Comparison of ENCODE assay signal across 20 mouse cellular contexts in genomic region chr19:53543602-53544001, GRCm38 (mm10). TPM values are rescaled to one million over a fixed set of nuclear protein-coding genes. Genes with fewer than 3 reads are reported as not detected.
A peak's percentile ranks its signal among the peaks of the same experiment; 100 is the strongest.
DNase-seq lines count a peak whose midpoint lies in the region; ATAC-seq and TF ChIP-seq lines count a peak whose summit lies in the region.
"Had no signal": no experiment of that assay in that cellular context is flagged by ENCODE, and none has a peak within 500 bp of the region (broad histone marks: within the 10 kb centered on the region; RNA-seq: fewer than 3 reads in every experiment).

No protein-coding gene starts in this region.

- H3K4me3 ChIP-seq in bone marrow macrophage, adult 2 months (ENCODE audit: insufficient read depth, low read length), result no peak overlapping the region
- no peak overlapping the region for H3K4me3 ChIP-seq in myocyte
- no peak overlapping the region for H3K4me3 ChIP-seq in hindbrain, embryonic 14.5 days (replicated peaks; ENCODE audit: low read length)
- H3K4me3 ChIP-seq: embryonic facial prominence, embryonic 13.5 days; forebrain, embryonic 13.5 days; heart, embryonic 13.5 days had no signal

- peak; percentile 69 for ATAC-seq in frontal cortex, adult (ENCODE audit: low TSS enrichment)
- no peak for ATAC-seq in hindbrain, embryonic 14.5 days (ENCODE audit: low FRiP score)
- ATAC-seq in megakaryocyte, adult 5-6 weeks (ENCODE audit: poor library complexity, severe bottlenecking), result no peak
- ATAC-seq: forebrain, embryonic 13.5 days; forebrain, postnatal 0 days; hindbrain, embryonic 16.5 days had no signal

- H3K9ac ChIP-seq in hindbrain, embryonic 14.5 days, result no peak overlapping the region
- H3K9ac ChIP-seq: embryonic facial prominence, embryonic 13.5 days; forebrain, embryonic 13.5 days; forebrain, postnatal 0 days; heart, embryonic 13.5 days had no signal

- 59% methylated on average over 5 of the region's 5 CpGs for WGBS in hindbrain, embryonic 14.5 days

- peaks cover 16% of the 10 kb centered on the region for H3K36me3 ChIP-seq in myocyte (ENCODE audit: control insufficient read depth, insufficient read depth)
- H3K36me3 ChIP-seq in hindbrain, embryonic 14.5 days (replicated peaks; ENCODE audit: control insufficient read depth, insufficient read depth), result no peaks in the 10 kb centered on the region

- no peaks in the 10 kb centered on the region for H3K79me2 ChIP-seq in myocyte (ENCODE audit: control insufficient read depth, insufficient read depth)

- H3ac ChIP-seq in myocyte (ENCODE audit: control insufficient read depth, insufficient read length), result no peak overlapping the region

- H3K4me1 ChIP-seq in bone marrow macrophage, adult 2 months (ENCODE audit: control insufficient read depth, insufficient read depth, low read length), result peaks cover 37% of the 10 kb centered on the region
- H3K4me1 ChIP-seq in hindbrain, embryonic 14.5 days (replicated peaks; ENCODE audit: control insufficient read depth, insufficient read depth, low read length), result peaks cover 5% of the 10 kb centered on the region; the same call in 1 of the 2 replicates

- H3K27ac ChIP-seq in bone marrow macrophage, adult 2 months (ENCODE audit: insufficient read depth, low read depth, low read length), result peak overlapping the region; percentile 30; the same call in 1 of the 2 replicates
- no peak overlapping the region for H3K27ac ChIP-seq in hindbrain, embryonic 14.5 days
- H3K27ac ChIP-seq: embryonic facial prominence, embryonic 13.5 days; forebrain, embryonic 13.5 days; heart, embryonic 13.5 days had no signal

- no peaks in the 10 kb centered on the region for H3K9me3 ChIP-seq in hindbrain, embryonic 14.5 days (ENCODE audit: control insufficient read depth, low read length)
- H3K9me3 ChIP-seq: embryonic facial prominence, embryonic 13.5 days; forebrain, embryonic 13.5 days; heart, embryonic 13.5 days had no signal

- no peak for TF ChIP-seq CTCF in bone marrow macrophage, adult 2 months (IDR thresholded peaks at IDR 0.05; ENCODE audit: low read depth, low read length)

- no peak for TF ChIP-seq POLR2A in bone marrow macrophage, adult 2 months (IDR thresholded peaks at IDR 0.05; ENCODE audit: borderline replicate concordance, low read depth, low read length)
- no peak for TF ChIP-seq POLR2A in myocyte (IDR thresholded peaks at IDR 0.05; ENCODE audit: insufficient read length, low read depth)

- H3K27me3 ChIP-seq in myocyte (ENCODE audit: control insufficient read depth, insufficient read depth, insufficient read length), result no peaks in the 10 kb centered on the region
- H3K27me3 ChIP-seq in hindbrain, embryonic 14.5 days (ENCODE audit: control insufficient read depth, insufficient read depth, low read length), result no peaks in the 10 kb centered on the region
- H3K27me3 ChIP-seq: embryonic facial prominence, embryonic 13.5 days; forebrain, embryonic 13.5 days; heart, embryonic 13.5 days had no signal

- DNase-seq in adrenal gland, adult (ENCODE audit: inconsistent age in 2 of 2, low spot score in 1 of 2), result peak; percentile 52 to 71
- no peak for DNase-seq in adrenal gland, adult 8-10 months
- no peak for DNase-seq in frontal cortex, adult 2 months (ENCODE audit: extremely low spot score in 1 of 2, low spot score in 1 of 2)
- DNase-seq in hindbrain, embryonic 14.5 days (ENCODE audit: low spot score), result no peak
- DNase-seq: adrenal gland, postnatal 10 days; cerebellum, adult 9-11 months; cerebellum, postnatal 36 days; forebrain, postnatal 0 days; gastrocnemius, postnatal 36 days; heart, adult 11 months; heart, postnatal 36 days; kidney, adult 2 months had no signal

- peak overlapping the region; percentile 43 for H3K4me2 ChIP-seq in myocyte (ENCODE audit: low read depth)
- no peak overlapping the region for H3K4me2 ChIP-seq in hindbrain, embryonic 14.5 days (replicated peaks)
- H3K4me2 ChIP-seq: embryonic facial prominence, embryonic 13.5 days; forebrain, embryonic 13.5 days; heart, embryonic 13.5 days had no signal

TF ChIP-seq in myocyte, 11 proteins besides CTCF, POLR2A, EP300 and RAD21:
- TF ChIP-seq POLR2AphosphoS2 (IDR thresholded peaks at IDR 0.05; ENCODE audit: insufficient read length, low read depth) (no peak), CEBPB (IDR thresholded peaks at IDR 0.05; ENCODE audit: insufficient read depth, poor library complexity, severe bottlenecking) (no peak), REST (IDR thresholded peaks at IDR 0.05; ENCODE audit: insufficient read depth, insufficient read length) (no peak), MYOD1 (IDR thresholded peaks at IDR 0.05; ENCODE audit: control insufficient read depth in 1 of 3, insufficient read length in 2 of 3, low read depth in 2 of 3) (peak in 1 of 3 experiments; percentile 51), SRF (IDR thresholded peaks at IDR 0.05; ENCODE audit: control insufficient read depth, insufficient read length, low read depth) (no peak), USF1 (IDR thresholded peaks at IDR 0.05; ENCODE audit: low read depth) (no peak)
TF ChIP-seq in myocyte: peak in this region for 1.

RNA-seq across cellular contexts. Expression of gene Dusp5, which starts 14.7 kb away (rescaled TPM):
- 10 to 100 TPM in 1 of 4 experiments, 1 to 10 TPM in 3; 3.9 to 18.8 (median 5.7) TPM for total RNA-seq in adrenal gland, adult 8-10 months (2022)
- 20.1 and 31.8 TPM in 2 replicates for polyA plus RNA-seq in frontal cortex, adult 2 months (2012; rRNA removed)
- 0.97 and 1.8 TPM in 2 replicates for polyA plus RNA-seq in bone marrow macrophage, adult 2 months (2012; ENCODE audit: insufficient read depth, insufficient read length, missing spikeins)
- polyA plus RNA-seq in myocyte (2012; fragmentation: generic; extraction: Trizol), result 4.5 TPM
- 3.0 and 4.6 TPM in 2 replicates for polyA plus RNA-seq in hindbrain, embryonic 14.5 days (2014; fragmentation: Nextera tagmentation; extraction: Ambion mirVana)
- 4.3 and 5.0 TPM in 2 replicates for total RNA-seq in megakaryocyte, adult 5-6 weeks (2015)
- 4.6 and 6.4 TPM in 2 replicates for total RNA-seq in megakaryocyte, adult 5-6 weeks (2017)

RNA-seq across cellular contexts. Expression of gene Nutf2-ps1, which starts 45.3 kb away (rescaled TPM):
- 10 to 100 TPM; 64.7 to 85.3 (median 72.1) TPM for total RNA-seq in adrenal gland, adult 8-10 months (2022)
- 25.4 and 28.4 TPM in 2 replicates for polyA plus RNA-seq in frontal cortex, adult 2 months (2012; rRNA removed)
- polyA plus RNA-seq in bone marrow macrophage, adult 2 months (2012; ENCODE audit: insufficient read depth, insufficient read length, missing spikeins), result 62.6 and 67.3 TPM in 2 replicates
- 34.3 TPM for polyA plus RNA-seq in myocyte (2012; fragmentation: generic; extraction: Trizol)
- polyA plus RNA-seq in hindbrain, embryonic 14.5 days (2014; fragmentation: Nextera tagmentation; extraction: Ambion mirVana), result 190 and 201 TPM in 2 replicates
- total RNA-seq in megakaryocyte, adult 5-6 weeks (2015), result 36.9 and 38.7 TPM in 2 replicates
- 46.3 and 61.1 TPM in 2 replicates for total RNA-seq in megakaryocyte, adult 5-6 weeks (2017)

RNA-seq across cellular contexts. Expression of gene Smc3, which starts 56.6 kb away (rescaled TPM):
- total RNA-seq in adrenal gland, adult 8-10 months (2022), result 10 to 100 TPM; 28.7 to 41.8 (median 33.2) TPM
- 33.8 and 37.6 TPM in 2 replicates for polyA plus RNA-seq in frontal cortex, adult 2 months (2012; rRNA removed)
- 40.6 and 41.7 TPM in 2 replicates for polyA plus RNA-seq in bone marrow macrophage, adult 2 months (2012; ENCODE audit: insufficient read depth, insufficient read length, missing spikeins)
- polyA plus RNA-seq in myocyte (2012; fragmentation: generic; extraction: Trizol), result 6.5 TPM
- 50.0 and 53.1 TPM in 2 replicates for polyA plus RNA-seq in hindbrain, embryonic 14.5 days (2014; fragmentation: Nextera tagmentation; extraction: Ambion mirVana)
- 91.2 and 91.7 TPM in 2 replicates for total RNA-seq in megakaryocyte, adult 5-6 weeks (2015)
- total RNA-seq in megakaryocyte, adult 5-6 weeks (2017), result 108 and 122 TPM in 2 replicates

Comparison
In these comparisons a context has a peak if more than half of its experiments do, and no peak if none do; other contexts are left out.
1. DNase-seq: peak in adrenal gland, adult (2 of 2); none in adrenal gland, adult 8-10 months (single experiment), frontal cortex, adult 2 months (0 of 2) and hindbrain, embryonic 14.5 days (single experiment).